Mouse (Mus musculus) neural tube, embryonic 13.5 days (tissue): Measurements from ENCODE around the gene Ccng2. TPM values are rescaled to one million over a fixed set of nuclear protein-coding genes. Genes with fewer than 3 reads are reported as not detected.

Experiments
- ATAC-seq: fragments of 200-750 bp; cut with Nextera tagmentation; 2 replicates; pipeline ENCODE4 v1.8.0; 2017; ENCODE audit warnings: low read depth, mild to moderate bottlenecking, moderate TSS enrichment, moderate library complexity
- H3K27ac ChIP-seq: fragments of 300-500 bp; sonication (generic); replicated peaks from 2 replicates; pipeline ENCODE4 v1.5.1; 2015; ENCODE audit warnings: moderate library complexity, mild to moderate bottlenecking, inconsistent platforms
- H3K27me3 ChIP-seq: fragments of 300-500 bp; sonication (generic); 2 replicates; pipeline ENCODE4 v1.6.1; 2015; ENCODE audit warnings: mild to moderate bottlenecking, inconsistent platforms
- H3K36me3 ChIP-seq: fragments of 300-500 bp; sonication (generic); 2 replicates; pipeline ENCODE4 v1.6.1; 2015; ENCODE audit warnings: mild to moderate bottlenecking, inconsistent platforms
- H3K4me1 ChIP-seq: fragments of 300-500 bp; sonication (generic); replicated peaks from 2 replicates; pipeline ENCODE4 v1.6.1; 2015; ENCODE audit warnings: inconsistent platforms
- H3K4me2 ChIP-seq: fragments of 300-500 bp; sonication (generic); 2 replicates; pipeline ENCODE4 v1.6.1; 2015; ENCODE audit warnings: inconsistent platforms, mild to moderate bottlenecking, moderate library complexity
- H3K4me3 ChIP-seq: fragments of 300-500 bp; sonication (generic); 2 replicates; pipeline ENCODE4 v1.5.1; 2015; ENCODE audit warnings: mild to moderate bottlenecking, inconsistent platforms
- H3K9ac ChIP-seq: fragments of 300-500 bp; sonication (generic); 2 replicates; pipeline ENCODE4 v1.6.1; 2015; ENCODE audit warnings: moderate library complexity, mild to moderate bottlenecking, inconsistent platforms
- H3K9me3 ChIP-seq: fragments of 300-500 bp; sonication (generic); 2 replicates; pipeline ENCODE4 v1.6.1; 2016; ENCODE audit warnings: inconsistent platforms
- WGBS: fragments of 180-500 bp; shearing (Covaris S2); methylation state at CpG from one replicate; pipeline ENCODE4 v1.1.7; 2015; 5-methylcytosine and 5-hydroxymethylcytosine counted together
- polyA plus RNA-seq: library from polyadenylated mRNA; unstranded; fragments of >200 nt; fragmentation: Nextera tagmentation; extraction: Ambion mirVana; gene quantifications from 2 replicates; pipeline ENCODE4 v1.2.1, GENCODE M21; 2015

Gene Ccng2
- polyA plus RNA-seq, 1 experiment from 2014 or later: 110 TPM

GRCm38 (mm10) chr5:93265164-93265800 lies 1.8 kb upstream of the Ccng2 start:
- no peaks in the 10 kb centered on the region for H3K9me3 ChIP-seq
- H3K27me3 ChIP-seq: no peaks in the 10 kb centered on the region
- no peak overlapping the region for H3K27ac ChIP-seq
- no peak overlapping the region for H3K9ac ChIP-seq
- WGBS: 79% methylated on average over 7 of the region's 7 CpGs
- H3K36me3 ChIP-seq: 0 out of 2 replicates have a peak, but pooled peaks cover 8% of the 10 kb centered on the region
- H3K4me3 ChIP-seq: no peak overlapping the region
- H3K4me2 ChIP-seq: no peak overlapping the region
- H3K4me1 ChIP-seq: peaks cover 23% of the 10 kb centered on the region
- ATAC-seq: no peak

DNA sequence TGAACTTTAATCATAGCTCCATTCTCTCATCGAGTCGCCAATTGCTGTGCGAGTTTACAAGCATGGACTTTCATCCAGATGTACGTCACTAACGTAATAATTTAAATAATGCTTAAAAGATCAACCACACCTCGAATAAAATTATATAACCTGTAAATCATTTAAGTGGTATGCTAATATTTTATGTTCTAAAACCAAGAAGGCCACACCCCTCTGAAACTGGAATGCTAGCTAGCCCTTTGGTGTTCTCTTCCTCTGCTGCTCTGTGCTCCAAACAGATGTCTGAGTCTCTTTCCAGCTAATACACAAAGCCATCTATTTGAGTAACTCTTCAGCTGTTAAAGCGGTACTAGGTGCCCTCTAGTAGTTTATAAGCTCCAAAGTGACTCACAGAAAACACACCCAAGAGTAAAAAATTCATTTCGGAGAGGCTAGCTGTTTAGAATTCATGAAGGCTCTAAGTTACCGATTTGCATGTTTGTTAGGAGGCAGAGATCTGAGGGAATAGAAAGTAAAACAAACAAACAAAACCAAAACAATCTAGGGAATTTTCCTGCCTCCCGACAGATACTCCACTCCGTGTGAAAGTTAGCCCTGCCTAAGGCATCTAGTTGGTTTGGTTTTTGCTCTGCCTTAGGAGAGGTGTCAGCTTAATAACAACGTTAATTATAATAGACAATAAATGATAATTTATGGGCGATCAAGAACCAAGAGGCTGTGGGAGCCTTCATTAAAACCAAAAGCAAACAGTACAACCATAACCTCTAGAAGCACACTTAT lies 1.1 kb upstream of the Ccng2 start:
- H3K27me3 ChIP-seq: no peaks in the 10 kb centered on the region
- H3K9me3 ChIP-seq: no peaks in the 10 kb centered on the region
- peaks cover 23% of the 10 kb centered on the region for H3K4me1 ChIP-seq
- WGBS: 75% methylated on average over 13 of the region's 13 CpGs
- H3K9ac ChIP-seq: peak overlapping the region; percentile 65; the same call in 1 of the 2 replicates
- peak overlapping the region; percentile 61 for H3K4me2 ChIP-seq
- ATAC-seq: no peak
- H3K27ac ChIP-seq: peak overlapping the region; percentile 79; the same call in 1 of the 2 replicates
- peak overlapping the region; percentile 97 for H3K4me3 ChIP-seq
- peaks cover 13% of the 10 kb centered on the region for H3K36me3 ChIP-seq

DNA sequence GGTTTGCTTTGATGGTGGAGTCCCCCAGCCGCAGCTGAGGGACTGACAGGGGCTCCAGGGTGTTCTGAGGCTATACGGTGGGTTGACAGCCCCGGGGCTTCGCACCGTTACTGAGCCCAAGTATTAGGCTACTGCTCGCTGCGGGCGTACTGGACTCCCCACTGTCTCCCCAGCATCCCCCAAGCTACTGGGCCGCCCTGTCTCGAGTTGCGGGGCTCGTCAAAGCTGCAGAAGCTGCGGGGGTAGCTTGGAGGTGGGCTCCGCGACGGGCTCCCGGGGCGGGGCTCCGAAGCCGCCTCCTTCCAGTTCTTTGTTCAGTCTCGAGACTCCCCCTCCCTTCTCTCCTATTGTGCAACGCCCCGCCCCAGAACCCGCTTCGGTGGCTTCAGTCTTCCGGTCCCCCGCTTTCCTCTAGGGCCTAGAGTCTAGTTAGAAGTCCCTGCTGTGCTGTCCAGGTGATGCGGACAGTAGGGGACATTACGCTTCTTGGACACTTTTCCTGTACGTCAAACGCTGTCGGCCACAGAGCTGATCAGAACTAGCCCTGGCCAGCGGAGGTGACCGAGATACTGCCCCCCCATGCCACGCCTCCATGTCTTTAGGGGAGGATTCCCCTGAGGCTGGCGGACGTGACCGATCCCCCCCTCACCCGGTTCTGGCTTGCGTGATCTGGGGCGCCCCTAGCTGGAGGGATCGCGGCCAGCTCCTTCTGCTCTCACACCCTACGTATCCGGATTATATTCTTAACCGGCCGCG lies 972 bp downstream of the Ccng2 start:
- Histone ChIP-seq H3K4me3 (peak overlapping the region; percentile 97), H3K4me1 (peaks cover 23% of the 10 kb centered on the region), H3K4me2 (peak overlapping the region; percentile 61), H3K27ac (peak overlapping the region; percentile 97), H3K9me3 (no peaks in the 10 kb centered on the region), H3K9ac (peak overlapping the region; percentile 99), H3K27me3 (no peaks in the 10 kb centered on the region), H3K36me3 (peaks cover 32% of the 10 kb centered on the region)
- peak; percentile 85 for ATAC-seq
- under 1% methylated on average over 48 of the region's 48 CpGs for WGBS

DNA sequence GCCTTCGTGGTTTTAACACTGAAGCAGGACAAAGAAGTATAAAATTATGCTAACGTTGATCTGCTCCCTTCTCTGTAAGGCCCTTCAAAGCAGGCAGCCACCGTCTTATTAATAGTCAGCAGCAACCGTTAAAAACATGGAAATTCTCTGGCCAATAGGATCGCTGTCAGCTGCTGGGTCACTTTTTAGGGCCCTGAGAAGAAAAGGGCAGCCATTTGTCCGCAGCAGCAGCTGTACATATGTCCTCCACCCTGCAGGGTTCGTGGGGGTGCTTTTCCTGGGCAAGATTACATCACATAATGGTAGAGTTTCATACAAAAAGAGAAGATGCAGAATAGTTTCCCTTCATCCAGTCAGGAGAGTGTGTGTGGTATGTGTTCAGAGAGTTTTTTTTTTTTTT lies 3.0 kb downstream of the Ccng2 start:
- H3K9ac ChIP-seq: peak overlapping the region; percentile 99
- H3K9me3 ChIP-seq: no peaks in the 10 kb centered on the region
- no peaks in the 10 kb centered on the region for H3K27me3 ChIP-seq
- H3K4me2 ChIP-seq: peak overlapping the region; percentile 61
- no peak for ATAC-seq
- WGBS: 25% methylated on average over 7 of the region's 7 CpGs
- peaks cover 52% of the 10 kb centered on the region for H3K36me3 ChIP-seq
- peak overlapping the region; percentile 97 for H3K4me3 ChIP-seq
- H3K27ac ChIP-seq: no peak overlapping the region
- peaks cover 23% of the 10 kb centered on the region for H3K4me1 ChIP-seq

DNA sequence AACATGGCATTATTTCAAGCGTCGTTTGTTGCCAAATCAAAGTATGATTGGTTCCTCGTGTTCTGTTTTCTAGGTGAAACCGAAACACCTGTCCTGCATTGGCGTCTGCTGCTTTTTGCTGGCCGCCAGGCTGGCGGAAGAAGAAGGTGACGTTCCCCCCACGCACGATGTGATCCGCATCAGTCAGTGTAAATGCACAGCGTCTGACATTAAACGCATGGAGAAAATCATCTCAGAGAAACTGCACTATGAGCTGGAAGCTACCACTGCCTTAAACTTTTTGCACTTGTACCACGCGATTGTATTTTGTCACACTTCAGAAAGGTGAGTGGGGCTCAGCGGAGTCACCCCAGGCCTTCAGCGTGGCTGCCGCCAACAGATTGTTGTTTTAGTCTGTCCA lies 3.7 kb downstream of the Ccng2 start:
- Histone ChIP-seq H3K4me2 (no peak overlapping the region), H3K27ac (no peak overlapping the region), H3K9ac (no peak overlapping the region), H3K9me3 (no peaks in the 10 kb centered on the region), H3K4me1 (peaks cover 23% of the 10 kb centered on the region), H3K27me3 (no peaks in the 10 kb centered on the region), H3K36me3 (peaks cover 59% of the 10 kb centered on the region), H3K4me3 (no peak overlapping the region)
- 94% methylated on average over 18 of the region's 18 CpGs for WGBS
- no peak for ATAC-seq

DNA sequence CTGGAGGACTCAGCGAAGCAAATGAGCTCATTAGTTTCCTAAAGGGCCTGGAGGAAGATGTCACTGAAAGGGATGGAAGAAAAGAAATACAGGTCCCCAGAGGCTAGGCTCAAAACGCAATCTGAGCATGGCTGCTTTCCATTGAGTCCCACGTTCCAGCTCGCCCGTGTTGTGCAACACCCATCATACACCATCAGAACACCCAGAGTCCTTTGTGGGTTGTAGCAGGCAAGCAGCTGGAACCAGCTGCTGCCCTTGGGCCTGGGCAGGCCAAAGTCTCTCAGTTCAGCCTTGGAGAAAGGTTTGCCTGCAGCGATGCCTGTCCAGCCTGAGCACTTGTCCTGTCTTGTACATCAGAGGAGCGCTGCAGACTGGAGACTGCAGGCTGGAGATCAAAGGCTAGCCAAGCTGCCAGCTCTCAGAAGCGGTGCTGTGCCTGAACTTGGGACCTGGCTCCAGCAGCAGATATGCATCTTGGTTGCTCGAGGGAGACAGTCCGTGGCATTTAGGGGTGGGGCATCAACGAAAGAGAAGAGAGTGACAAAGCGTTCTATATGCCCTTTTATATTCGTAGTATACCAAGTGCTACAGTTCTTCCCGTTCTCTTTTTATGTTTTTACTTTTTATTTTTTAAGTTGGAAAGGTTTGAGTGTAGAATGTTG lies 15.5 kb downstream of the Ccng2 start:
- Histone ChIP-seq H3K27me3 (no peaks in the 10 kb centered on the region), H3K36me3 (peaks cover 22% of the 10 kb centered on the region), H3K27ac (no peak overlapping the region), H3K4me1 (no peaks in the 10 kb centered on the region), H3K9ac (no peak overlapping the region), H3K4me2 (no peak overlapping the region), H3K9me3 (no peaks in the 10 kb centered on the region), H3K4me3 (no peak overlapping the region)
- no peak for ATAC-seq
- WGBS: 69% methylated on average over 14 of the region's 14 CpGs

- Histone ChIP-seq H3K9ac (no peak overlapping the region), H3K9me3 (no peaks in the 10 kb centered on the region), H3K4me3 (no peak overlapping the region), H3K27ac (no peak overlapping the region), H3K4me1 (no peaks in the 10 kb centered on the region), H3K27me3 (no peaks in the 10 kb centered on the region), H3K36me3 (peaks cover 16% of the 10 kb centered on the region), H3K4me2 (no peak overlapping the region)
- no peak for ATAC-seq
- WGBS: 83% methylated on average over 7 of the region's 7 CpGs
Observed at GRCm38 (mm10) chr5:93283109-93283508, 16.1 kb downstream of the Ccng2 start.

DNA sequence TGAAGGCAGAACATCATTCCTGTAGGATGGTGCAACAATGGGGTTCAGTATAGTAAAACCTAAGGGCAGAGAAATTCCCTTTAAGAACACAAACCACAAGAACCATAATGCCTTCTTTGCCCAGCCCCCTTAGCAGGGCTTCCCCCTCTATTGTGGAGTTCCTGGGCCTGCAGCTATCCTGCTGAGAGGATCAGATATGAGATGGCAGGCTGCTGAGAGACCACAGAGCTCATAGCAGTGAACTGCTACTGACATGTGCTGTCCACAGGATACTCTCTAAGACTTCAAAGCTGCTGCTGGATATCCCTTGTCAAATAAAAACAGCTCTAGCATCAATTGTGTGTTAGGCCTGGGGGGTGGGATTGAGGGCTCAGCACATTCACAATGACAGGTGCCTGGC lies 21.5 kb downstream of the Ccng2 start:
- no peak for ATAC-seq

DNA sequence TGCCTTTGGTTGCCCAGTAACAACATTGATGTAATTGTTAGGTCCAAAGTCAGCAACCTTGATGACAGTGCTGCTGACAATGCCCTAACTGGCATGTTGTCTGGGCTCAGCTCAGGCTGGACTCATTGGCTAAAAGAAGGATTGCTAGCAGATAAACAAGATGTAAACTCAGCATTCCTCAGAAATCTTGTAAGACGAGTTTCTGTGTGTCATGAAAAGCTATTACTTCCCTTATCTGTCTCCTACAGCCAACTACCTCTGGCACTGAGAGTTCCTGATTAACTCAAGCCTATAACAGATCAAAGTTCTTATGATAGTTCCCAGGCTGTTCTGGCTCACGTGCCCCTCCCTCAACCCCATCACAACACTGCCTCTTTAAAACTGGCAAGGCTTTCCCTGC lies 23.2 kb downstream of the Ccng2 start:
- no peak overlapping the region for H3K4me2 ChIP-seq
- H3K27me3 ChIP-seq: no peaks in the 10 kb centered on the region
- no peak overlapping the region for H3K27ac ChIP-seq
- H3K4me3 ChIP-seq: no peak overlapping the region
- 59% methylated on average over 2 of the region's 2 CpGs for WGBS
- no peak for ATAC-seq
- H3K9me3 ChIP-seq: peaks cover 8% of the 10 kb centered on the region
- no peaks in the 10 kb centered on the region for H3K4me1 ChIP-seq
- H3K36me3 ChIP-seq: no peaks in the 10 kb centered on the region
- no peak overlapping the region for H3K9ac ChIP-seq

More for the DNA sequence above, 21.5 kb downstream of the Ccng2 start:
- H3K4me3 ChIP-seq: no peak overlapping the region
- no peaks in the 10 kb centered on the region for H3K36me3 ChIP-seq
- no peak overlapping the region for H3K9ac ChIP-seq
- no peak overlapping the region for H3K4me2 ChIP-seq
- peaks cover 8% of the 10 kb centered on the region for H3K9me3 ChIP-seq
- no peak overlapping the region for H3K27ac ChIP-seq
- H3K4me1 ChIP-seq: no peaks in the 10 kb centered on the region
- no peaks in the 10 kb centered on the region for H3K27me3 ChIP-seq

DNA sequence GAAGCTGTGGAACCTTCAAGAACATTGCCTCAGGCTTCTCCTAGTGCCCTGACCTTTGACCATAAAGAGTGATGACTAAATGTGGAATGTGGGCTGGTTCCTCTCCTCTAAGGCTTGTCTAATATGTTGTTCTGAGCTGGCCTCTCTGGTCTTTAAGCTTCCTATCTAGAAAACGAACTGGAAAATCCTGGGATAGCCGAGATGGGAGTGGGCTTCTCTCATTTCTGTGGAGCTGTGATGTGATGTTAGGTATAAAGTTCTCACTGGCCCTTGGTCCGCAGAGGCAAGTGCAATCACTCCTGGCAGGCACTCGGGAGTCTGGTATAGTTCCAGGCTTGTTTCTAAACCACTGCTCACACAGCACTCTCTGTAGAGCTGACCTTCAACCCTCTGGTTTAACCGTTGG lies 29.3 kb downstream of the Ccng2 start:
- H3K4me1 ChIP-seq: no peaks in the 10 kb centered on the region
- no peaks in the 10 kb centered on the region for H3K27me3 ChIP-seq
- H3K4me2 ChIP-seq: no peak overlapping the region
- no peak overlapping the region for H3K4me3 ChIP-seq
- 82% methylated on average over 5 of the region's 5 CpGs for WGBS
- peaks cover 11% of the 10 kb centered on the region for H3K9me3 ChIP-seq
- no peak overlapping the region for H3K27ac ChIP-seq
- H3K9ac ChIP-seq: no peak overlapping the region
- no peak for ATAC-seq
- no peaks in the 10 kb centered on the region for H3K36me3 ChIP-seq

DNA sequence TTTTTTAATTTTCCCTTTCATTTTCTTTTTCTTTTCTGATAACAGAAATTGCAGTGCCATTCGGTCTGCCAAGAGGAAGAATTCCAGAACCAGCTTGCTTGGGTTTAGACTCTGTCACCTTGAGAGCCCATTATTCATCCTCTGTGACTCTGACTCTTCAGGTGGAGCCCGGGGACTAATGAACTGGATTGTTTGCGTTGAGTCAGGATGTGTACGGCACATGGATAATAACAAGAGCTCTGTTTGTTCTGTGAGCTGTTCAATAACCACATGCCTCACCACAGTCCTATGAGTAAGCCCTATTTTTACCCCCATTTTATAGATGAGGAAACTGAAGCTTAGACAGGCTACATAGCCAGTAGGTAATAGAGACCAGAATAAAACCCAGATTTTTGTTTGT lies 29.7 kb downstream of the Ccng2 start:
- Histone ChIP-seq H3K4me3 (no peak overlapping the region), H3K4me1 (no peaks in the 10 kb centered on the region), H3K27ac (no peak overlapping the region), H3K9ac (no peak overlapping the region), H3K9me3 (peaks cover 15% of the 10 kb centered on the region), H3K27me3 (no peaks in the 10 kb centered on the region), H3K4me2 (no peak overlapping the region), H3K36me3 (no peaks in the 10 kb centered on the region)
- ATAC-seq: no peak
- WGBS: 87% methylated on average over 4 of the region's 4 CpGs

GRCm38 (mm10) chr5:93297311-93297710 lies 30.3 kb downstream of the Ccng2 start:
- no peak overlapping the region for H3K4me3 ChIP-seq
- H3K9me3 ChIP-seq: peaks cover 16% of the 10 kb centered on the region
- no peaks in the 10 kb centered on the region for H3K4me1 ChIP-seq
- WGBS: 89% methylated on average over 3 of the region's 3 CpGs
- H3K27ac ChIP-seq: no peak overlapping the region
- no peak overlapping the region for H3K9ac ChIP-seq
- no peak overlapping the region for H3K4me2 ChIP-seq
- no peaks in the 10 kb centered on the region for H3K27me3 ChIP-seq
- no peaks in the 10 kb centered on the region for H3K36me3 ChIP-seq
- ATAC-seq: no peak
